ENCODE assay signal across 8 mouse cellular contexts in the genomic region with DNA sequence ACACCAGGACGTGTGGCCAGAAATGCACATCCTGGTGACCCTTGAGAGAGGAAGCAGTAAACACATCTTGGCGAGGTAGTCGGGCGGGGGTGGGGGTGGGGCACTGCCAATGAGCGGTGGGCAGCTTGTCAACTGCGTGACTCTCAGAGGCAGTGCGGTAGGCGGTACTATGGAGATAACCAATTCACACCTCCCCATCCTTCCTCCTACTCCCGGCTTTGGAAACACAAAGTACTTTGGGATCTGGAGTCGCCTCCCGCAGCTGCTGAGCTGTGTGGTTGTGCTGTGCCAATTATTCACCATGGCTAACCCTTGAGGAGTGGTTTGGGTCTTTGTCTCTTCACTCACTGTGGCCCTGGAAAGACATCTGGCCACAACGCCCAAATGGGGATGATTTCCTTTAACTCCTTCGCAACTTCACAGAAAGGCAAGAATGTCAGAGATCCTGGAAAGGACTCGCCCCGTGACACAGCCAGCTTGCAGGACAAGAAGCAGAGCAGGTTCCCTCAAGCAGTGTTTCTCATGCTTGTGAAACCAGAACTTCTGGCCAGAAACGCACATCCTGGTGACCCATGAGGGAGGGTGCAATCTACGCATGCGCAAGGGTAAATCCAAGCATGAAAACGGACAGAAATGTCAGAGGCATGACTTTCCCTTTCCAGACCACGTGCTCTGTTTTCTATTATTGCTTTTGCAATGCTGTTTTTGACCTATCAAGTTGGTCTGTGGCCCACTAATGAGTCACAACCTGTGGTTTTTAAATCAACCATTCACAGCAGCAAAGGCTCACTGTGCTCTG. TPM values are rescaled to one million over a fixed set of nuclear protein-coding genes. Genes with fewer than 3 reads are reported as not detected.
A peak's percentile ranks its signal among the peaks of the same experiment; 100 is the strongest.
DNase-seq lines count a peak whose midpoint lies in the region; ATAC-seq lines count a peak whose summit lies in the region.

No protein-coding gene starts in this region.

- no peak overlapping the region for H3K27ac ChIP-seq in forebrain, embryonic 12.5 days
- peak overlapping the region; percentile 56 for H3K27ac ChIP-seq in heart, embryonic 15.5 days
- no peak overlapping the region for H3K27ac ChIP-seq in liver, embryonic 12.5 days

- no peaks in the 10 kb centered on the region for H3K9me3 ChIP-seq in forebrain, embryonic 12.5 days
- no peaks in the 10 kb centered on the region for H3K9me3 ChIP-seq in heart, embryonic 15.5 days (replicated peaks)
- no peaks in the 10 kb centered on the region for H3K9me3 ChIP-seq in liver, embryonic 12.5 days (replicated peaks)

- no peak overlapping the region for H3K4me3 ChIP-seq in forebrain, embryonic 12.5 days (replicated peaks)
- peak overlapping the region; percentile 31 for H3K4me3 ChIP-seq in heart, embryonic 15.5 days
- H3K4me3 ChIP-seq in liver, embryonic 12.5 days: peak overlapping the region; percentile 16

- ATAC-seq in forebrain, embryonic 12.5 days (ENCODE audit: low FRiP score): no peak
- ATAC-seq in heart, embryonic 15.5 days (replicated peaks; ENCODE audit: insufficient number of reproducible peaks, insufficient read depth, low FRiP score, low read depth): no peak
- ATAC-seq in liver, embryonic 12.5 days: no peak

- no peaks in the 10 kb centered on the region for H3K27me3 ChIP-seq in forebrain, embryonic 12.5 days
- H3K27me3 ChIP-seq in heart, embryonic 15.5 days: no peaks in the 10 kb centered on the region
- H3K27me3 ChIP-seq in liver, embryonic 12.5 days (replicated peaks): peaks cover 17% of the 10 kb centered on the region

- H3K9ac ChIP-seq in forebrain, embryonic 12.5 days: no peak overlapping the region
- no peak overlapping the region for H3K9ac ChIP-seq in heart, embryonic 15.5 days
- no peak overlapping the region for H3K9ac ChIP-seq in liver, embryonic 12.5 days

- peak overlapping the region; percentile 25; the same call in 1 of the 2 replicates for H3K4me2 ChIP-seq in forebrain, embryonic 12.5 days
- H3K4me2 ChIP-seq in heart, embryonic 15.5 days: peak overlapping the region; percentile 61
- H3K4me2 ChIP-seq in liver, embryonic 12.5 days: peak overlapping the region; percentile 55

- DNase-seq in embryo, embryonic 10 days (ENCODE audit: low spot score): peak; percentile 24
- no peak for DNase-seq in embryo, embryonic 9.5 days (ENCODE audit: extremely low spot score)
- peak; percentile 72 for DNase-seq in kidney, postnatal 10 days
- DNase-seq in natural killer cell, adult 2 months (ENCODE audit: low spot score in 2 of 2): peak; percentile 84
- peak; percentile 66 for DNase-seq in testis, postnatal 10 days (ENCODE audit: low spot score)

- 35% methylated on average over 20 of the region's 20 CpGs for WGBS in forebrain, embryonic 12.5 days
- 10% methylated on average over 20 of the region's 20 CpGs for WGBS in heart, embryonic 15.5 days
- WGBS in liver, embryonic 12.5 days (ENCODE audit: insufficient replicate concordance): 5% methylated on average over 20 of the region's 20 CpGs

- no peaks in the 10 kb centered on the region for H3K36me3 ChIP-seq in forebrain, embryonic 12.5 days (replicated peaks)
- no peaks in the 10 kb centered on the region for H3K36me3 ChIP-seq in heart, embryonic 15.5 days
- H3K36me3 ChIP-seq in liver, embryonic 12.5 days: no peaks in the 10 kb centered on the region

- H3K4me1 ChIP-seq in forebrain, embryonic 12.5 days: peaks cover 13% of the 10 kb centered on the region
- peaks cover 20% of the 10 kb centered on the region for H3K4me1 ChIP-seq in heart, embryonic 15.5 days (replicated peaks)
- peaks cover 25% of the 10 kb centered on the region for H3K4me1 ChIP-seq in liver, embryonic 12.5 days

RNA-seq across cellular contexts. Expression of gene Acap2, which starts 32.7 kb away (rescaled TPM):
- 24.5 and 26.6 TPM in 2 replicates for polyA plus RNA-seq in forebrain, embryonic 12.5 days (2016; fragmentation: Nextera tagmentation; extraction: Ambion mirVana)
- polyA plus RNA-seq in heart, embryonic 15.5 days (2015; fragmentation: Nextera tagmentation; extraction: Ambion mirVana): 10.6 and 12.2 TPM in 2 replicates
- polyA plus RNA-seq in liver, embryonic 12.5 days (2016; fragmentation: Nextera tagmentation; extraction: Ambion mirVana): 10.3 and 11.1 TPM in 2 replicates

RNA-seq across cellular contexts. Expression of gene Ppp1r2, which starts 41.3 kb away (rescaled TPM):
- 95.4 and 95.5 TPM in 2 replicates for polyA plus RNA-seq in forebrain, embryonic 12.5 days (2016; fragmentation: Nextera tagmentation; extraction: Ambion mirVana)
- polyA plus RNA-seq in heart, embryonic 15.5 days (2015; fragmentation: Nextera tagmentation; extraction: Ambion mirVana): 92.0 and 94.9 TPM in 2 replicates
- polyA plus RNA-seq in liver, embryonic 12.5 days (2016; fragmentation: Nextera tagmentation; extraction: Ambion mirVana): 48.4 and 49.9 TPM in 2 replicates
